Mouse (Mus musculus): Measurements from ENCODE around the gene Ulk2. TPM values are rescaled to one million over a fixed set of nuclear protein-coding genes. Genes with fewer than 3 reads are reported as not detected.

Gene Ulk2
- total and polyA plus RNA-seq, 3 experiments = 7.9 to 10.5 (median 9.3) TPM

GRCm38 (mm10) chr11:61751612-61752011 lies 103.3 kb downstream of the Ulk2 start:
- in situ Hi-C loops (cut with MboI; ENCODE audit: low pct_ligation_motif_present, low pct_unique_long_range_greater_than_20kb, low sequenced_read_pairs) = no loop called here
- peaks cover 77 to 90% of the 10 kb centered on the region in 2 experiments for H3K36me3 ChIP-seq (replicated peaks in 1 of 2; ENCODE audit: control insufficient read depth in 1 of 2, insufficient read depth in 1 of 2, low read length in 1 of 2)

GRCm38 (mm10) chr11:61747161-61747560 lies 107.7 kb downstream of the Ulk2 start:
- H3K4me2 ChIP-seq (ENCODE audit: insufficient read depth, low read depth, poor library complexity, severe bottlenecking) = no peak overlapping the region
- in situ Hi-C loops (cut with MboI; ENCODE audit: low pct_ligation_motif_present, low pct_unique_long_range_greater_than_20kb, low sequenced_read_pairs) = no loop called here
- peaks cover 69 to 93% of the 10 kb centered on the region in 2 experiments for H3K36me3 ChIP-seq (replicated peaks in 1 of 2; ENCODE audit: control insufficient read depth in 1 of 2, insufficient read depth in 1 of 2, low read length in 1 of 2)
- TF ChIP-seq MAX (IDR thresholded peaks at IDR 0.05; ENCODE audit: low read length) (no peak), CHD1 (IDR thresholded peaks at IDR 0.05; ENCODE audit: low read depth, low read length) (no peak), E2F4 (IDR thresholded peaks at IDR 0.05; ENCODE audit: insufficient replicate concordance, low read depth, low read length) (no peak), MAFK (IDR thresholded peaks at IDR 0.05; ENCODE audit: insufficient replicate concordance, low read length) (no peak), JUN (IDR thresholded peaks at IDR 0.05; ENCODE audit: insufficient read depth, low read depth, low read length) (no peak), ZMIZ1 (IDR thresholded peaks at IDR 0.05; ENCODE audit: low read depth, low read length) (no peak), ZC3H11A (IDR thresholded peaks at IDR 0.05; ENCODE audit: low read depth, low read length) (no peak), GABPA (IDR thresholded peaks at IDR 0.05; ENCODE audit: insufficient replicate concordance, low read depth, low read length) (no peak), MXI1 (IDR thresholded peaks at IDR 0.05; ENCODE audit: low read depth, low read length) (no peak), POLR2A (IDR thresholded peaks at IDR 0.05; ENCODE audit: low read depth, low read length) (no peak)
- H3K27me3 ChIP-seq (replicated peaks) = no peaks in the 10 kb centered on the region
- no peak overlapping the region for H3K9ac ChIP-seq (ENCODE audit: insufficient read depth, low read depth)
- no peak overlapping the region for H3K4me3 ChIP-seq (replicated peaks in 1 of 3; ENCODE audit: low read depth in 2 of 3, low read length in 2 of 3, poor library complexity in 1 of 3)
- dilution Hi-C loops (cut with MboI; ENCODE audit: extremely low pct_ligation_motif_present, extremely low pct_unique_long_range_greater_than_20kb, low sequenced_read_pairs) = no loop called here
- peaks cover 0 to 7% of the 10 kb centered on the region in 2 experiments; a peak in 1 of 4 replicates for H3K4me1 ChIP-seq (ENCODE audit: control insufficient read depth in 1 of 2, insufficient read depth in 2 of 2)
- H3K79me2 ChIP-seq (replicated peaks; ENCODE audit: control insufficient read depth, extremely low read depth, insufficient read depth, poor library complexity, severe bottlenecking) = no peaks in the 10 kb centered on the region; the same call in 1 of the 2 replicates
- no peak overlapping the region for H3K27ac ChIP-seq (ENCODE audit: insufficient read depth, low read depth)
- no peak for DNase-seq (ENCODE audit: extremely low read depth)
- no peaks in the 10 kb centered on the region for H3K9me3 ChIP-seq (replicated peaks; ENCODE audit: low read length)

More at GRCm38 (mm10) chr11:61751612-61752011, 103.3 kb downstream of the Ulk2 start:
- no peak overlapping the region for H3K9ac ChIP-seq (ENCODE audit: insufficient read depth, low read depth)
- no peak overlapping the region for H3K4me3 ChIP-seq (replicated peaks in 1 of 3; ENCODE audit: low read depth in 2 of 3, low read length in 2 of 3, poor library complexity in 1 of 3)
- dilution Hi-C loops (cut with MboI; ENCODE audit: extremely low pct_ligation_motif_present, extremely low pct_unique_long_range_greater_than_20kb, low sequenced_read_pairs) = no loop called here
- peaks cover 0 to 13% of the 10 kb centered on the region in 2 experiments; a peak in 1 of 4 replicates for H3K4me1 ChIP-seq (ENCODE audit: control insufficient read depth in 1 of 2, insufficient read depth in 2 of 2)
- no peaks in the 10 kb centered on the region for H3K9me3 ChIP-seq (replicated peaks; ENCODE audit: low read length)
- no peak for TF ChIP-seq MAFK (IDR thresholded peaks at IDR 0.05; ENCODE audit: insufficient replicate concordance, low read length)
- TF ChIP-seq TBP (conservative IDR thresholded peaks at IDR 0.05; ENCODE audit: low read depth, low read length) = no peak
- no peak for TF ChIP-seq HCFC1 (IDR thresholded peaks at IDR 0.05; ENCODE audit: low read depth, low read length)
- no peak for TF ChIP-seq MEF2A (IDR thresholded peaks at IDR 0.05; ENCODE audit: borderline replicate concordance, low read depth, low read length)
- TF ChIP-seq KAT2A (IDR thresholded peaks at IDR 0.05; ENCODE audit: insufficient replicate concordance, low read length) = no peak
- peak; percentile 71 to 83 for TF ChIP-seq CTCF (conservative IDR thresholded peaks at IDR 0.05 in 1 of 2, IDR thresholded peaks at IDR 0.05 in 1 of 2; ENCODE audit: low read depth in 2 of 2, low read length in 2 of 2)
- TF ChIP-seq SMC3 (IDR thresholded peaks at IDR 0.05; ENCODE audit: low read depth, low read length) = peak; percentile 42
- TF ChIP-seq CHD2 (IDR thresholded peaks at IDR 0.05; ENCODE audit: low read length) = no peak
- TF ChIP-seq MAZ (IDR thresholded peaks at IDR 0.05; ENCODE audit: low read depth, low read length) = no peak
- no peak for TF ChIP-seq POLR2A (IDR thresholded peaks at IDR 0.05; ENCODE audit: low read depth, low read length)
- no peak for TF ChIP-seq USF2 (conservative IDR thresholded peaks at IDR 0.05; ENCODE audit: low read depth, low read length)
- no peak for TF ChIP-seq POLR2AphosphoS2 (IDR thresholded peaks at IDR 0.05; ENCODE audit: low read depth, low read length)
- TF ChIP-seq RAD21 (IDR thresholded peaks at IDR 0.05; ENCODE audit: low read depth, low read length) = peak; percentile 59
- TF ChIP-seq SIN3A (IDR thresholded peaks at IDR 0.05; ENCODE audit: low read length) = no peak
- TF ChIP-seq CHD1 (IDR thresholded peaks at IDR 0.05; ENCODE audit: low read depth, low read length) = no peak
- H3K27me3 ChIP-seq (replicated peaks) = no peaks in the 10 kb centered on the region
- H3K4me2 ChIP-seq (ENCODE audit: insufficient read depth, low read depth, poor library complexity, severe bottlenecking) = no peak overlapping the region
- H3K27ac ChIP-seq (ENCODE audit: insufficient read depth, low read depth) = no peak overlapping the region
- DNase-seq (ENCODE audit: extremely low read depth) = peak; percentile 47
- no peaks in the 10 kb centered on the region; the same call in 1 of the 2 replicates for H3K79me2 ChIP-seq (replicated peaks; ENCODE audit: control insufficient read depth, extremely low read depth, insufficient read depth, poor library complexity, severe bottlenecking)
